Mouse (Mus musculus): ENCODE measurements at regions not wholly inside any gene's neighbourhood (a gene's known extent, or its start where the extent isn't known, plus 50 kb on each side); places are given as distances from the start of the nearest gene placed in this dataset.

DNA sequence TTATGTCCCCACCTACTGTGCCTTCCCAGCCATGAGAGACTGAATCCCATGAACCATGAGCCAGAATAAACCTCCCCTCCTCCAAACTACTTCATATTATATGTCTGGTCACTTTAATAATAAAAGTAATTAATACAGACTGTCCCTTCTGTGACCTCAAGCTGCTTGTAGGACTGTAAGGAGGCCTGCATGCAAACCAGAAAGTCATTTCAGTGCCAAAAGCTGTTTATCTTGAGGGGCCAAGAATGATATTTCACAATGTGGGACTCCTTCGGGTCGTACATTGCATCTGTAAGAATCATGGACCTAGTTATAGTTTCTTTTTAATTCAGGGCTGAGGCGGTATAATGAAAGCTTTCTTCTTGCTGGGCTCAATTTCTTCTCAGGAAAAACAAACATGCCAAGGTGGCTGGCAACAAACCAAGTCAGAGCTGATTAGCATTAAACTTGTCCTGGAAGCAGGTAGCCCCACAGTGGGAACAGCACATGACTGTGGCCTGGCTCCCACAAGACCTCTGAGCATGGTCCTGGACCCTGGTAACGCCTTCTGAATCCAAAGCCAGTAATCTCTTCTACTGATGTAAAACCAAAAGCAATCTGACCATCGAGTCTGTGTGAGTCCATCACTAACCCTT is 162.3 kb upstream of the Hnrnpa3 start:
- TF ChIP-seq ZMIZ1 (IDR thresholded peaks at IDR 0.05; ENCODE audit: low read depth, low read length), result no peak
- no peak for TF ChIP-seq KAT2A (IDR thresholded peaks at IDR 0.05; ENCODE audit: insufficient replicate concordance, low read length)
- no peak for TF ChIP-seq RCOR1 (conservative IDR thresholded peaks at IDR 0.05; ENCODE audit: low read depth, low read length)
- TF ChIP-seq CTCF (conservative IDR thresholded peaks at IDR 0.05 in 1 of 2, IDR thresholded peaks at IDR 0.05 in 1 of 2; ENCODE audit: low read depth in 2 of 2, low read length in 2 of 2), result no peak
- no peak for TF ChIP-seq USF1 (IDR thresholded peaks at IDR 0.05; ENCODE audit: low read depth, low read length)
- no peak for TF ChIP-seq MAX (IDR thresholded peaks at IDR 0.05; ENCODE audit: low read length)
- TF ChIP-seq BHLHE40 (IDR thresholded peaks at IDR 0.05; ENCODE audit: low read depth, low read length), result no peak
- no peak for TF ChIP-seq SMC3 (IDR thresholded peaks at IDR 0.05; ENCODE audit: low read depth, low read length)
- TF ChIP-seq JUN (IDR thresholded peaks at IDR 0.05; ENCODE audit: insufficient read depth, low read depth, low read length), result no peak
